Mouse (Mus musculus): ENCODE data around the gene Hspe1. TPM values are rescaled to one million over a fixed set of nuclear protein-coding genes. Genes with fewer than 3 reads are reported as not detected.

Hspe1 gene
- total and polyA plus RNA-seq, 3 experiments, result 479 to 915 (median 667) TPM

GRCm38 (mm10) chr1:55134301-55134700 is 46.4 kb downstream of the Hspe1 start:
- Histone ChIP-seq H3K4me3 (replicated peaks in 1 of 3; ENCODE audit: low read depth in 2 of 3, low read length in 2 of 3, poor library complexity in 1 of 3) (no peak overlapping the region), H3K36me3 (replicated peaks in 1 of 2; ENCODE audit: control insufficient read depth in 1 of 2, insufficient read depth in 1 of 2, low read length in 1 of 2) (peaks cover 0 to 35% of the 10 kb centered on the region in 2 experiments), H3K79me2 (replicated peaks; ENCODE audit: control insufficient read depth, extremely low read depth, insufficient read depth, poor library complexity, severe bottlenecking) (peaks cover 55% of the 10 kb centered on the region), H3K27ac (ENCODE audit: insufficient read depth, low read depth) (no peak overlapping the region), H3K9me3 (replicated peaks; ENCODE audit: low read length) (no peaks in the 10 kb centered on the region), H3K27me3 (replicated peaks) (no peaks in the 10 kb centered on the region), H3K4me1 (ENCODE audit: control insufficient read depth in 1 of 2, insufficient read depth in 2 of 2) (peaks cover 3 to 29% of the 10 kb centered on the region in 2 experiments), H3K9ac (ENCODE audit: insufficient read depth, low read depth) (no peak overlapping the region), H3K4me2 (ENCODE audit: insufficient read depth, low read depth, poor library complexity, severe bottlenecking) (no peak overlapping the region)
- DNase-seq (ENCODE audit: extremely low read depth), result no peak
- in situ Hi-C loops (cut with MboI; ENCODE audit: low pct_ligation_motif_present, low pct_unique_long_range_greater_than_20kb, low sequenced_read_pairs) (no loop called here), dilution Hi-C loops (cut with MboI; ENCODE audit: extremely low pct_ligation_motif_present, extremely low pct_unique_long_range_greater_than_20kb, low sequenced_read_pairs) (no loop called here)
- TF ChIP-seq MAX (IDR thresholded peaks at IDR 0.05; ENCODE audit: low read length), result no peak
- TF ChIP-seq PAX5 (IDR thresholded peaks at IDR 0.05; ENCODE audit: low read length), result no peak
- no peak for TF ChIP-seq JUND (conservative IDR thresholded peaks at IDR 0.05; ENCODE audit: low read depth, low read length)
- no peak for TF ChIP-seq RCOR1 (conservative IDR thresholded peaks at IDR 0.05; ENCODE audit: low read depth, low read length)
- TF ChIP-seq ZMIZ1 (IDR thresholded peaks at IDR 0.05; ENCODE audit: low read depth, low read length), result no peak
- TF ChIP-seq EP300 (IDR thresholded peaks at IDR 0.05; ENCODE audit: low read length), result no peak
- no peak for TF ChIP-seq NRF1 (IDR thresholded peaks at IDR 0.05; ENCODE audit: low read depth, low read length)
- TF ChIP-seq MEF2A (IDR thresholded peaks at IDR 0.05; ENCODE audit: borderline replicate concordance, low read depth, low read length), result no peak
- no peak for TF ChIP-seq TBP (conservative IDR thresholded peaks at IDR 0.05; ENCODE audit: low read depth, low read length)
- no peak for TF ChIP-seq POLR2AphosphoS2 (IDR thresholded peaks at IDR 0.05; ENCODE audit: low read depth, low read length)
- no peak for TF ChIP-seq MAZ (IDR thresholded peaks at IDR 0.05; ENCODE audit: low read depth, low read length)

- Histone ChIP-seq H3K4me1 (ENCODE audit: control insufficient read depth in 1 of 2, insufficient read depth in 2 of 2) (peaks cover 3 to 19% of the 10 kb centered on the region in 2 experiments), H3K4me2 (ENCODE audit: insufficient read depth, low read depth, poor library complexity, severe bottlenecking) (no peak overlapping the region), H3K36me3 (replicated peaks in 1 of 2; ENCODE audit: control insufficient read depth in 1 of 2, insufficient read depth in 1 of 2, low read length in 1 of 2) (peaks cover 4 to 47% of the 10 kb centered on the region in 2 experiments), H3K27ac (ENCODE audit: insufficient read depth, low read depth) (no peak overlapping the region), H3K4me3 (replicated peaks in 1 of 3; ENCODE audit: low read depth in 2 of 3, low read length in 2 of 3, poor library complexity in 1 of 3) (no peak overlapping the region), H3K27me3 (replicated peaks) (no peaks in the 10 kb centered on the region), H3K9me3 (replicated peaks; ENCODE audit: low read length) (no peaks in the 10 kb centered on the region), H3K9ac (ENCODE audit: insufficient read depth, low read depth) (no peak overlapping the region), H3K79me2 (replicated peaks; ENCODE audit: control insufficient read depth, extremely low read depth, insufficient read depth, poor library complexity, severe bottlenecking) (peaks cover 60% of the 10 kb centered on the region)
- 0 out of 4 replicates have a peak, but pooled peaks of 1 of the 2 experiments have one; percentile 16 for TF ChIP-seq CTCF (conservative IDR thresholded peaks at IDR 0.05 in 1 of 2, IDR thresholded peaks at IDR 0.05 in 1 of 2; ENCODE audit: low read depth in 2 of 2, low read length in 2 of 2)
- TF ChIP-seq NRF1 (IDR thresholded peaks at IDR 0.05; ENCODE audit: low read depth, low read length), result no peak
- no peak for TF ChIP-seq SIN3A (IDR thresholded peaks at IDR 0.05; ENCODE audit: low read length)
- no peak for TF ChIP-seq JUND (conservative IDR thresholded peaks at IDR 0.05; ENCODE audit: low read depth, low read length)
- dilution Hi-C loops (cut with MboI; ENCODE audit: extremely low pct_ligation_motif_present, extremely low pct_unique_long_range_greater_than_20kb, low sequenced_read_pairs) (no loop called here), in situ Hi-C loops (cut with MboI; ENCODE audit: low pct_ligation_motif_present, low pct_unique_long_range_greater_than_20kb, low sequenced_read_pairs) (no loop called here)
- DNase-seq (ENCODE audit: extremely low read depth), result no peak
These were observed 47.9 kb downstream of the Hspe1 start for GRCm38 (mm10) chr1:55135846-55136245.

Other genes starting within 250 kb of the Hspe1 start
- 16.2 and 19.8 TPM in 2 replicates for gene Ankrd44, start 161.7 kb upstream of the Hspe1 start, total RNA-seq (2012; rRNA removed)
- gene Ankrd44, start 161.7 kb upstream of the Hspe1 start, total RNA-seq (2014; rRNA removed), result 12.2 and 12.7 TPM in 2 replicates
- gene Ankrd44, start 161.7 kb upstream of the Hspe1 start, polyA plus RNA-seq (2012; ENCODE audit: insufficient read length, low read depth), result 23.0 and 24.9 TPM in 2 replicates
- 109 and 120 TPM in 2 replicates for gene Sf3b1, start 60.7 kb upstream of the Hspe1 start, total RNA-seq (2012; rRNA removed)
- gene Sf3b1, start 60.7 kb upstream of the Hspe1 start, total RNA-seq (2014; rRNA removed), result 186 and 246 TPM in 2 replicates
- 133 and 162 TPM in 2 replicates for gene Sf3b1, start 60.7 kb upstream of the Hspe1 start, polyA plus RNA-seq (2012; ENCODE audit: insufficient read length, low read depth)
- 3.0 and 7.0 TPM in 2 replicates for gene Coq10b, start 35.4 kb upstream of the Hspe1 start, total RNA-seq (2012; rRNA removed)
- 14.4 and 15.5 TPM in 2 replicates for gene Coq10b, start 35.4 kb upstream of the Hspe1 start, total RNA-seq (2014; rRNA removed)
- gene Coq10b, start 35.4 kb upstream of the Hspe1 start, polyA plus RNA-seq (2012; ENCODE audit: insufficient read length, low read depth), result 6.2 and 7.0 TPM in 2 replicates
- gene Hspd1, start 111 bp downstream of the Hspe1 start, total RNA-seq (2012; rRNA removed), result 363 and 594 TPM in 2 replicates
- 764 and 924 TPM in 2 replicates for gene Hspd1, start 111 bp downstream of the Hspe1 start, total RNA-seq (2014; rRNA removed)
- 920 and 1,101 TPM in 2 replicates for gene Hspd1, start 111 bp downstream of the Hspe1 start, polyA plus RNA-seq (2012; ENCODE audit: insufficient read length, low read depth)
- 12.3 and 16.7 TPM in 2 replicates for gene Mob4, start 43.1 kb downstream of the Hspe1 start, total RNA-seq (2012; rRNA removed)
- 49.5 and 62.4 TPM in 2 replicates for gene Mob4, start 43.1 kb downstream of the Hspe1 start, total RNA-seq (2014; rRNA removed)
- gene Mob4, start 43.1 kb downstream of the Hspe1 start, polyA plus RNA-seq (2012; ENCODE audit: insufficient read length, low read depth), result 34.1 and 43.2 TPM in 2 replicates
- 0.88 and 1.4 TPM in 2 replicates for gene Rftn2, start 138.7 kb downstream of the Hspe1 start, total RNA-seq (2012; rRNA removed)
- gene Rftn2, start 138.7 kb downstream of the Hspe1 start, total RNA-seq (2014; rRNA removed), result 0.96 and 1.1 TPM in 2 replicates
- 0.91 and 1.4 TPM in 2 replicates for gene Rftn2, start 138.7 kb downstream of the Hspe1 start, polyA plus RNA-seq (2012; ENCODE audit: insufficient read length, low read depth)
- gene Mars2, start 149.0 kb downstream of the Hspe1 start, total RNA-seq (2012; rRNA removed), result 4.5 and 5.7 TPM in 2 replicates
- gene Mars2, start 149.0 kb downstream of the Hspe1 start, total RNA-seq (2014; rRNA removed), result 5.6 and 5.8 TPM in 2 replicates
- gene Mars2, start 149.0 kb downstream of the Hspe1 start, polyA plus RNA-seq (2012; ENCODE audit: insufficient read length, low read depth), result 3.5 and 3.7 TPM in 2 replicates